Mouse (Mus musculus) liver, postnatal 0 days (tissue): Measurements from ENCODE around the gene Ppp1r13b.

Experiments used
- CTCF ChIP-seq: sonication (generic); IDR thresholded peaks from 2 replicates; pipeline ENCODE4 v1.5.1; 2016; ENCODE audit warnings: antibody characterized with exemption, low read depth
- EP300 ChIP-seq: IDR thresholded peaks from 2 replicates; pipeline ENCODE4 v1.6.1; 2016; ENCODE audit warnings: antibody characterized with exemption, low read depth, mild to moderate bottlenecking

DNA sequence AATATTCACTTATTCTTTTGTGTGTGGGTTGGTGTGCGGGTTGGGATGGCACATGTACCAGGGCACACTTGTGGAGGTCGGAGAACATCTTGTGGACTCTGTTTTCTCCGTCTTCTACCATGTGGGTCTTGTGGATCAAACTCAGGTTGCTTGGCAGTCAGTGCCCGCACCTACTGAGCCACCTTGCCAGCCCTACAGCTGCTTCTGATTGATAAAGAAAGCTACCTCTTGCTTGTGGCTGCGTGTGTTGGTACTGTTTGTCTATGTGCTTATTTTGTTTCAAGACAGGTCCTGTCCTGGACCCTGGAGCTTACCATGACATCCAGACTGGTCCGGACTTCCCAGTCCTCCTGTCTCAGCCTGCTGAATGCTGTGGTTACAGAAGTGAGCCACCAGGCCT is 15.2 kb upstream of the Ppp1r13b start:
- TF ChIP-seq CTCF (no peak), EP300 (peak; percentile 66; the same call in 1 of the 2 replicates)
